Mouse (Mus musculus) ES-E14 (cell line): ENCODE measurements around the gene Ctnnbl1. TPM values are rescaled to one million over a fixed set of nuclear protein-coding genes. Genes with fewer than 3 reads are reported as not detected.

Experiments used
- DNase-seq: peaks from one replicate; pipeline ENCODE4 v3.0.0-alpha.2; 2013; ENCODE audit warnings: low read depth, low spot score
- H3K27ac ChIP-seq: 2 replicates; pipeline ENCODE4 v1.5.1; 2012; ENCODE audit warnings: low read depth, mild to moderate bottlenecking, low read length, moderate library complexity, mixed read lengths; ENCODE audit not compliant: poor library complexity, insufficient read depth, severe bottlenecking
- H3K36me3 ChIP-seq: 2 replicates; pipeline ENCODE4 v1.6.1; 2012; ENCODE audit warnings: mild to moderate bottlenecking, low read length, moderate library complexity, mixed read lengths; ENCODE audit not compliant: control insufficient read depth, poor library complexity, insufficient read depth, severe bottlenecking
- H3K4me1 ChIP-seq, 2 experiments: fragments of 150-350 bp in 1 of 2; sonication (generic) in 1 of 2; 2 replicates each; pipeline ENCODE4 v1.6.1; 2012; ENCODE audit warnings: low read length in 2 of 2, mild to moderate bottlenecking in 1 of 2, mixed read lengths in 1 of 2; ENCODE audit not compliant: control insufficient read depth in 2 of 2, insufficient read depth in 2 of 2, poor library complexity in 1 of 2
- H3K4me3 ChIP-seq, 2 experiments: fragments of 150-350 bp in 1 of 2; sonication (generic) in 1 of 2; 2 replicates each; pipeline ENCODE4 v1.5.1; 2012; ENCODE audit warnings: low read length in 2 of 2, low read depth in 1 of 2, mild to moderate bottlenecking in 1 of 2, mixed read lengths in 1 of 2; ENCODE audit not compliant: insufficient read depth in 1 of 2, poor library complexity in 1 of 2, severe bottlenecking in 1 of 2
- H3K9ac ChIP-seq: 2 replicates; pipeline ENCODE4 v1.6.1; 2012; ENCODE audit warnings: low read depth, mild to moderate bottlenecking, low read length, mixed read lengths; ENCODE audit not compliant: poor library complexity, insufficient read depth, severe bottlenecking
- H3K9me3 ChIP-seq: fragments of 150-350 bp; sonication (generic); 2 replicates; pipeline ENCODE4 v1.6.1; 2012; ENCODE audit warnings: low read depth, mild to moderate bottlenecking, low read length; ENCODE audit not compliant: control insufficient read depth, insufficient read depth
- CHD2 ChIP-seq: IDR thresholded peaks from 2 replicates; pipeline ENCODE4 v1.6.1; 2014; ENCODE audit warnings: mild to moderate bottlenecking, low read depth, low read length, inconsistent platforms
- HCFC1 ChIP-seq: IDR thresholded peaks from 2 replicates; pipeline ENCODE4 v1.6.1; 2012; ENCODE audit warnings: low read length, inconsistent platforms, borderline replicate concordance; ENCODE audit not compliant: insufficient read depth
- MAFK ChIP-seq: IDR thresholded peaks from 2 replicates; pipeline ENCODE4 v1.6.1; 2014; ENCODE audit warnings: mild to moderate bottlenecking, low read depth, low read length, inconsistent platforms; ENCODE audit not compliant: insufficient read depth
- ZC3H11A ChIP-seq: IDR thresholded peaks from 2 replicates; pipeline ENCODE4 v1.6.1; 2012; ENCODE audit warnings: low read depth, mild to moderate bottlenecking, inconsistent platforms, low read length, borderline replicate concordance
- ZNF384 ChIP-seq: IDR thresholded peaks from 2 replicates; pipeline ENCODE4 v1.6.1; 2012; ENCODE audit warnings: low read depth, low read length, inconsistent platforms
- in situ Hi-C, 2 experiments: fragments of 600-800 bp; cut with MboI; formaldehyde crosslinking; loops; one replicate each; pipeline ENCODE4 v1.15.1; 2025; ENCODE audit warnings: low sequenced_read_pairs in 2 of 2, inconsistent platforms in 1 of 2; ENCODE audit not compliant: unreplicated experiment in 2 of 2
- total RNA-seq: library from RNA; depleted of rRNA; stranded (reverse); fragments of 300-350 nt; gene quantifications from 2 replicates; pipeline ENCODE4 v1.2.3, GENCODE M21; 2012

The Ctnnbl1 gene
- total RNA-seq, 1 experiment = 63.9 TPM

GRCm38 (mm10) chr2:157814116-157814964 is 77.1 kb downstream of the Ctnnbl1 start:
- H3K4me1 ChIP-seq = peaks cover 0 to 11% of the 10 kb centered on the region in 2 experiments; a peak in 1 of 4 replicates
- no peak overlapping the region for H3K27ac ChIP-seq
- in situ Hi-C loops = no loop called here
- no peak for DNase-seq
- H3K9me3 ChIP-seq = no peaks in the 10 kb centered on the region
- H3K9ac ChIP-seq = no peak overlapping the region
- H3K4me3 ChIP-seq = no peak overlapping the region
- TF ChIP-seq ZC3H11A (no peak), CHD2 (no peak), HCFC1 (no peak), MAFK (no peak), ZNF384 (no peak)
- H3K36me3 ChIP-seq = peaks cover 14% of the 10 kb centered on the region

GRCm38 (mm10) chr2:157814965-157815283 is 77.7 kb downstream of the Ctnnbl1 start:
- peaks cover 12% of the 10 kb centered on the region for H3K36me3 ChIP-seq
- no peak for DNase-seq
- H3K9ac ChIP-seq = no peak overlapping the region
- H3K9me3 ChIP-seq = no peaks in the 10 kb centered on the region
- TF ChIP-seq HCFC1 (no peak), MAFK (peak; percentile 53; the same call in 1 of the 2 replicates)
- in situ Hi-C loops = no loop called here
- H3K4me1 ChIP-seq = peaks cover 0 to 12% of the 10 kb centered on the region in 2 experiments; a peak in 1 of 4 replicates
- H3K4me3 ChIP-seq = no peak overlapping the region
- H3K27ac ChIP-seq = no peak overlapping the region

- no peak for TF ChIP-seq HCFC1
- no peak for TF ChIP-seq ZNF384
- no peak for TF ChIP-seq MAFK
- no peak for TF ChIP-seq ZC3H11A
- TF ChIP-seq CHD2 = no peak
- in situ Hi-C loops = no loop called here
- Histone ChIP-seq H3K36me3 (peaks cover 4% of the 10 kb centered on the region; the same call in 1 of the 2 replicates), H3K4me3 (no peak overlapping the region), H3K9ac (no peak overlapping the region), H3K4me1 (peaks cover 0 to 12% of the 10 kb centered on the region in 2 experiments; a peak in 2 of 4 replicates), H3K9me3 (no peaks in the 10 kb centered on the region), H3K27ac (no peak overlapping the region)
- DNase-seq = no peak
Observed at GRCm38 (mm10) chr2:157817672-157818071, 80.5 kb downstream of the Ctnnbl1 start.

- DNase-seq = no peak
- H3K9ac ChIP-seq = no peak overlapping the region
- H3K9me3 ChIP-seq = no peaks in the 10 kb centered on the region
- in situ Hi-C loops = no loop called here
- peak overlapping the region in 1 of 2 experiments; percentile 4; a peak in 1 of 4 replicates for H3K4me3 ChIP-seq
- TF ChIP-seq HCFC1 (no peak), ZNF384 (no peak), CHD2 (no peak), MAFK (no peak), ZC3H11A (no peak)
- no peak overlapping the region for H3K27ac ChIP-seq
- H3K4me1 ChIP-seq = peaks cover 0 to 12% of the 10 kb centered on the region in 2 experiments; a peak in 2 of 4 replicates
- H3K36me3 ChIP-seq = peaks cover 3% of the 10 kb centered on the region; the same call in 1 of the 2 replicates
Observed at GRCm38 (mm10) chr2:157818576-157819320, 81.5 kb downstream of the Ctnnbl1 start.
